Mouse (Mus musculus): ENCODE results near the gene Oxa1l. TPM values are rescaled to one million over a fixed set of nuclear protein-coding genes. Genes with fewer than 3 reads are reported as not detected.
A peak's percentile ranks its signal among the peaks of the same experiment; 100 is the strongest.
"Not testable (repeated sequence)": the region's sequence is repeated elsewhere in the genome, so short reads cannot be mapped to it uniquely, and the experiment has no call there.

Gene Oxa1l
- total RNA-seq (2021): 100 to 1,000 TPM; 114 to 126 TPM

DNA sequence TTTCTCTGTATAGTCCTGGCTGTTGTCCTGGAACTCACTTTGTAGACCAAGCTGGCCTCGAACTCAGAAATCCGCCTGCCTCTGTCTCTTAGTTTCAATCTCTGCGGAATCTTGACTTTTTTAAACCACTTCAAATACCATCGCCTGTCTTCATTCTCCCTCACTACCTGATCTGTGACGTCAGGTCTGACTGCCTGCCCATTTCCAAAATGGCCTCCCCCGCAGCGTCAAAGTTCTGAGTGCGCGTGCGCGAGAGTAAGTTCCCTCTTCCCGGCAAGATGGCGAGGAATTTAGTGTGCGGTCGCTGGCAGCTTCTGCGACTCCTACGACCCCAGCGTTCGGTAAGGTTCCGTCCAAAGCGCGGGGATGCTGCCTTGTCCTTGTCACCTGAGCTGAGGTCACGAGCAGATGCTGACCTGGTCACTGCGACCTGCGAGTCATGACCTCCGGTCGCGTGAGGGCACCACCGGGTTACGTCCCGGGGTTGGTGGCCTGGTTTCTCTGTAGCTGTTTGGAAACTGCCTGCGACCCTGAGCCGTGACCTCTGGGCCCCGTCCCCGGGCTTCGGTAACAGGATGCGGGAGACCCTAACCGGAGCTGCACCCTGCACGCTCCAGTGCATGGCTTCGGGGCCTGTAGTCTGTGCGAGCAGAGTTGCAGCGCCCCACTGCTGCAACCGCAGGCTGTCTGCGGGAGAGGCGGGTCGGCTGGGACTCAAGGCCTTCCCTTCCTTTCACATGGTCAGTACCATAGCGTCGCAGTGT, at the start of gene Oxa1l:
Gene Oxa1l, plus strand, starts transcription at position 258 of the 764 bp plus-strand sequence.
- DNase-seq: peak; percentile 99

DNA sequence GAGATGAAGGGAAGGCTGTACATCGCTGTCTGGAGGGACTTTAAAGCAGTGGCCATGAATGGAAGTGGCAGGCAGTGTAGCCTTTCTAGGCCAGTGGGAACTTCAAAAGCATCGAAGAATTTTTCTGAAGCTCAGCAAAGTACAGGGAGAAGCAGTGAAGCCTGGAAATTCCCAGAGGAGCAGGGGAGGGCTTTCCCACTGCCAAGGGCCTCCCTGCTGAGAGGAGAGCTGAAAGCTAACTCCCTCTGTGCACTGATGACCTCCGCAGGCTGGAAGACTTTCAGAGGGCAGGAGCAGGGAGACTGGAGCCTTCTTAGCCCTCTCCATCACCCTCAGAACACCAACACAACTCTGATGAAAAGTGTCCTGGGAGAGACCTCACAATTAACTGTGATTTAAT, 48.9 kb upstream of the Oxa1l start:
- DNase-seq: no peak

DNA sequence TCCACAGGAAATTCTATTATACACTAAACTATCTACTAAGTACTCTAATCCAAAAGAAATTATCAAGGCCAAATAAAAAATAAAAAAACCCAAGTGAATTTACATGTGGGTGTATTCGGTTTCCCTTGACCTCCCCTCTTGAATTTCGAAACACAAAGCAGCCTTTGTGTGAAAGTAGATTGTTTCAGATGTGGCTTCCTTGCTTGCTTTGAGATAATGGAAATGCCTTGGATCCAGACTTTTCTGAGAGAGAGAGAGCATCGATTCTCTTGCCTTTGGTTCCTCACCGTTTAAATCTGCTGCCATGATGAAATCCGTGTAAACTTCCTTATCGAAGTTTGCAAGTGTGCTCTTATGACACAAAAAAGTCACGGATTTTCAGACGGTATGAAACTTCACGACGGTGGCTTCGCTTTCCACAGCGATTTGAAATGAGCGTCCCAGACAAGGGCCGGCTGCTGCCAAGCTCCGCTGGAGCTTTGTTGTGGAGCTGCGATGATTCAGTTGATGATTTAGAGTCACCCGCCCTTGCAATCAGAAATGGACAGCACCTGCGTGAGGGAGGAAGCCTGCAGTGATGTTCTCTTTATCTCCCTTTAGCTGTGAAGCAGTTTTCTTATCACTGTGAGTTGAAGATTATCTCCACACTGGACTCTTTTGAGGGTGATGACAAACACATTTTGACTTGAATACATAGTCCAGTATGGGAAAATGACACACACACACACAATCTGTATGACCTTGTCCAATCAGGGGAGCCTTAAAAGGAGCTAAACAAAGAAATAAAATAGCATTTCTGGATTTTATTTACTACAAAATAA, 38.9 kb upstream of the Oxa1l start:
- DNase-seq: no peak

GRCm38 (mm10) chr14:54324486-54324885, 36.1 kb upstream of the Oxa1l start:
- no peak for DNase-seq

- DNase-seq: no peak
Observed at GRCm38 (mm10) chr14:54328548-54328947, 32.1 kb upstream of the Oxa1l start.

- DNase-seq: no peak
Observed at GRCm38 (mm10) chr14:54329201-54329600, 31.4 kb upstream of the Oxa1l start.

DNA sequence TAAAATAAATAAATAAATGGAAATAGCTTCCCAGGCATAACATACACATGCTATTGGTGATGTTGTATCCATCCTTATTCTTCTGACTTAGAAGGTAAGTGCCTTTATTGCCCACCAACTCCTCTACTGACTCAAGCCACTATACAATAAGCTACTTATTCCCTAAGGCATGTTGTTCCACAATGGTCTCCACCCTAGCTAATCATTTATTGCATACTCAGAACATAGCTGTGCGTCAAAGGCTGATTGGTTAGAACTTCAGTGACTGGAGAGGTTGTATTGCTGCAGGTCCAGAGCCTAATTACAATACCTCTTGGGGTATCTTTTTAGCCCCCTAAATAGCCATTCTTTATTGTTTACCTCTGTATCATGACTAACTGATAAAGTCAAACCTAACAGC, 29.5 kb upstream of the Oxa1l start:
- no peak for DNase-seq

GRCm38 (mm10) chr14:54332176-54333074, 28.2 kb upstream of the Oxa1l start:
- DNase-seq: no peak

- DNase-seq: peak; percentile 74
Observed at GRCm38 (mm10) chr14:54333452-54334189, 27.0 kb upstream of the Oxa1l start.

DNA sequence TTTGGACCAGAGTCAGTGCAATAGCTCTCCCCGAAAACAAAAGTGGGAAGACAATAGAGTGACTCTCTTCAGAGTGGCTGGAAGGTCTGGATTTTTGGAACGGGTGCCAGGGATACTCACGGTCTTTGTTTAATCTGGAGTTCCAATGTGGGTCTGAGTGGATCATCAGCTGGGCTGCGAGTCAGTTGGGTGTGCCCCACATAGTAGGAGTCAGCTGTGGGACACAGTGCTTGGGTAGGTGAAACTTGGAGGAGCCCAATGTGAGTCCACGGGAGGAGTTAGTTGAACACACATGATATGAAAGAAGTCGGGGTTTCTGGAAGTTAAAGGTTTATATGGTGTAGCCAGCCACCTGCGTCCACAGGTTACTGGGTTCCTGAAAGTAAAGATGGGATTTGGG, 19.8 kb upstream of the Oxa1l start:
- DNase-seq: no peak

- not testable (repeated sequence) for DNase-seq
Observed at GRCm38 (mm10) chr14:54341807-54342206, 18.8 kb upstream of the Oxa1l start.

DNA sequence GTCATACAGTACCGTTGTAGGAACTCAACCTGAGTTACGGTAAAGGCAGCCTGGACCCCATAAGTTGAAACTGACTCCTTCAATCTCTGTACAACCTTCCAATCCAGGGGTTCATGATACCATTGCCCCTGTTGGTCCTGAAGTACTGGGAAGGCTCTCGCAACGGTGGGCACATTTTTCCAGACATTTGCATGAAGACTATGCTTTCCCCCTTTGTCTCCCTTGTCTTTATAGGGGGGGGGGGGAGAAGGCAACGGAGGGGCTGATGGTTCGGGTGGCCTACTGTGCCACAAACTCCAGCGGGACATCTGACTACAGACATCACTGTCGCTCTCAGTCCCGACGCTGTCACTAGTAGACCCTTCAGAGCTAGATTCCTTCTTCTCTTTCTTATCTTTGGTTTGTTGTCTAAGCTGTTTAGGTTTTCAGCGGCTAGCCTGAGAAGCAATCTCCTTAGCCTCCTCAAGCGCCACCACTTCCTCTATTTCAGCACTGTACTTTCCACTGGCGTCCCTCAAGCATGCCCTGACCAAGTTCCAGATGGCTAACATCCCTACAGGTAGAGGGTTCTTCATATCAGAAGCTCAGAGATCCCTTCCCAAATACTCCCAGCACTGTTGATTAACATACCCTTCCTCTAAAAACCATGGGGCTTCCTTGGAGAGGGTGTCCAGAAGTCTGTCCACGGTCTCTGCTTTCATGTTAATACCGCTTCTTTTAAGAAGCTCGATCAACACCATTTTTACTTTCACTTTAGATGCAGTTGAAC, 9.7 kb upstream of the Oxa1l start:
- DNase-seq: not testable (repeated sequence)

- DNase-seq: no peak
Observed at GRCm38 (mm10) chr14:54352314-54352713, 8.3 kb upstream of the Oxa1l start.

DNA sequence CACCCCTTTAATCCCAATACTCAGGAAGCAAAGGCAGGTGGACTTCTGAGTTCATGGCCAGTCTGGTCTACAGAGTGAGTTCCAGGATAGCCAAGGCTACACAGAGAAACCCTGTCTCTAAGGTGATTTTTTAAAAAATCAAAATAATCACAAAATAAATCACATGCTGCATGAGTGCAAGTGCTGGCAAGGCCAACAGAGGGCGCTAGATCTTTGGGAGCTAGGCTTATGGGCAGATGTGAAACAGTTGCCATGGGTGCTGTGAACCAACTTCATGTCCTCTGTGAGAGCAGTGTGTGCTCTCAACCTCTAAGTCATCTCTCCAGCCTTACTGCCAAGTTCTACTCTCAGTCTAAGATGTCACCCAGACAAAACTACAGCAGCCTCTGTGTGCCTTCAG, 6.2 kb upstream of the Oxa1l start:
- DNase-seq: no peak

GRCm38 (mm10) chr14:54363156-54363555, 2.5 kb downstream of the Oxa1l start:
- DNase-seq: no peak

GRCm38 (mm10) chr14:54365026-54365645, 4.5 kb downstream of the Oxa1l start:
- DNase-seq: no peak

- peak; percentile 38 for DNase-seq
Observed at GRCm38 (mm10) chr14:54366581-54366980, 5.9 kb downstream of the Oxa1l start.

DNA sequence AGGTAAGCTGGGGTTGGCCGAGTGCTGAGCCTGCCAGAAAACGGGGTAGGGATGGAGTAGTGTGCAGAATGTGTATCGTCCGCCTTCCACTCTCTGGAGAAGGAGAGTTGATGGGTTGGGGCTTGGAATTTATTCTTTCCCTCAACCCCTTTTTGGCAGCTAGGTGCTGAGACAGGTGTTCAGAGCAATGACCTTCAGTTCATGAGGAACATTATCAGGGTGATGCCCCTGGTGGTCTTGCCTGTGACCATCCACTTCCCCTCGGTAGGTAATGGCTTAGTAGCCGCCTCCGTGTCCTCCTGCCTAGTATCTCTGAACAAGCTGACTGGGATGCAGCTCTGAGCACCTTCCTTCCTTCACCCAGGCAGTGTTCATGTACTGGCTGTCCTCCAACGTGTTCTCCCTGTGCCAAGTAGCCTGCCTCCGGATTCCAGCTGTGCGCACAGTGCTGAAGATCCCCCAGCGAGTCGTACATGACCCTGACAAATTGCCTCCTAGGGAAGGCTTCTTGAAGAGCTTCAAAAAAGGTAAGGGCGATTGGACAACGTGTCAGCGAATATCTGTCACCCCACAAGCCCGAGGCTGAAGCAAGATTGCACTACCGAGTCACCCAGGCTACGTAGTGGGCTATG, 6.9 kb downstream of the Oxa1l start:
- DNase-seq: peak; percentile 31

GRCm38 (mm10) chr14:54369372-54369771, 8.7 kb downstream of the Oxa1l start:
- no peak for DNase-seq

GRCm38 (mm10) chr14:54370595-54370994, 10.0 kb downstream of the Oxa1l start:
- no peak for DNase-seq

Data from heart, postnatal 4 days (tissue).